In the genomic region with DNA sequence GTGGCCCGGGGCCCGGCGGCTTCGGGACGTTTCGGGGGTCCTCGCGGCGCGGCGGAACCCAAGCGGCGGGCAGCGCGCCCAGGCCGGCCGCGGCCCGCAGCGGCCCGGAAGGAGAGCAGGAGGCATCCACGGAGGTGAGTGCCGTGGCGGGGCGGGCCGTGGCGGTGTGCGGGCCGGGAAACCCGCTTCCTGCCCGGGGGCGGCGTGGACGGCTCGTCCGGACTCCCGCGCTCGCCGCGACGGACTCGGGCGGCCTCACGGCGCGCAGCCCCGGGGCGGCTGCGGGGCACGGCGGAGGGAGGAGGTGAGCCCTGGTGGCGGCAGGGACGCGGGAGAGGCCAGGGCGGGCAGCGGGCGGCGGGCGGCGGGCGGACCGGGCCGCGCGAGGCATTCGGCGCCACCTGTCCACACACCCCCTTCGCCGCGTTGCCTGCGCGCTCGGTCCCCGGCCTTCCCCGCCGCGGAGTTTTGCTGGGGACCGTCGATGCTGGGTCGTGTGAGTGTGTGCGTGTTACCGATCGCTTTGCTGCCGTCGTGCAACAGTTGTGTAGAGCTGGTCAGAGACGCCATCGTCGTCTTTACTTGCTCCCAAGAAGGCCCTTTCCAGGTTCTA, we compare ENCODE assay signal across 8 mouse cellular contexts. TPM values are rescaled to one million over a fixed set of nuclear protein-coding genes. Genes with fewer than 3 reads are reported as not detected.
DNase-seq lines count a peak whose midpoint lies in the region; ATAC-seq lines count a peak whose summit lies in the region.

No protein-coding gene starts in this region.

- peak; percentile 64; the same call in 1 of the 2 replicates for ATAC-seq in lung, embryonic 15.5 days (ENCODE audit: borderline replicate concordance, extremely low read depth, low FRiP score, low TSS enrichment)
- peak; percentile 63 for ATAC-seq in intestine, embryonic 14.5 days (replicated peaks; ENCODE audit: low FRiP score, low TSS enrichment, low read depth)
- peak; percentile 42 for ATAC-seq in neural tube, embryonic 15.5 days (ENCODE audit: low FRiP score)
- no peak for ATAC-seq in activated CD4-positive, CD25-positive, alpha-beta regulatory T cell, adult 4 months

- DNase-seq in adrenal gland, postnatal 14 days = peak; percentile 34
- DNase-seq in adrenal gland, postnatal 4 days (ENCODE audit: low spot score in 2 of 2) = no peak
- DNase-seq in lung, postnatal 25 days (ENCODE audit: low spot score) = no peak
- DNase-seq in intestine, embryonic 14.5 days (ENCODE audit: low spot score) = no peak
- DNase-seq in spleen, postnatal 4 days (ENCODE audit: low spot score in 2 of 2) = no peak

- H3K36me3 ChIP-seq in lung, embryonic 15.5 days = no peaks in the 10 kb centered on the region
- no peaks in the 10 kb centered on the region for H3K36me3 ChIP-seq in intestine, embryonic 14.5 days (ENCODE audit: control insufficient read depth, insufficient read depth, low read length)
- no peaks in the 10 kb centered on the region for H3K36me3 ChIP-seq in neural tube, embryonic 15.5 days

- peaks cover 12% of the 10 kb centered on the region for H3K4me1 ChIP-seq in lung, embryonic 15.5 days
- H3K4me1 ChIP-seq in intestine, embryonic 14.5 days (replicated peaks; ENCODE audit: control insufficient read depth, insufficient read depth, low read length) = 0 out of 2 replicates have a peak, but pooled peaks cover 3% of the 10 kb centered on the region
- H3K4me1 ChIP-seq in neural tube, embryonic 15.5 days = 0 out of 2 replicates have a peak, but pooled peaks cover 3% of the 10 kb centered on the region

- peaks cover 82% of the 10 kb centered on the region for H3K27me3 ChIP-seq in lung, embryonic 15.5 days
- H3K27me3 ChIP-seq in intestine, embryonic 14.5 days (replicated peaks; ENCODE audit: control insufficient read depth, insufficient read depth, low read length) = peaks cover 89% of the 10 kb centered on the region
- H3K27me3 ChIP-seq in neural tube, embryonic 15.5 days (replicated peaks) = peaks cover 52% of the 10 kb centered on the region

- peak overlapping the region; percentile 86 for H3K4me2 ChIP-seq in lung, embryonic 15.5 days
- H3K4me2 ChIP-seq in intestine, embryonic 14.5 days (ENCODE audit: low read length) = peak overlapping the region; percentile 50
- peak overlapping the region; percentile 63 for H3K4me2 ChIP-seq in neural tube, embryonic 15.5 days

- H3K4me3 ChIP-seq in lung, embryonic 15.5 days = peak overlapping the region; percentile 56
- peak overlapping the region; percentile 50 for H3K4me3 ChIP-seq in intestine, embryonic 14.5 days (ENCODE audit: low read depth, low read length)
- peak overlapping the region; percentile 58 for H3K4me3 ChIP-seq in neural tube, embryonic 15.5 days (replicated peaks)

- H3K27ac ChIP-seq in lung, embryonic 15.5 days = no peak overlapping the region; the same call in 1 of the 2 replicates
- H3K27ac ChIP-seq in intestine, embryonic 14.5 days (ENCODE audit: low read depth) = peak overlapping the region; percentile 76
- H3K27ac ChIP-seq in neural tube, embryonic 15.5 days (replicated peaks) = peak overlapping the region; percentile 77

- no peaks in the 10 kb centered on the region for H3K9me3 ChIP-seq in lung, embryonic 15.5 days
- H3K9me3 ChIP-seq in intestine, embryonic 14.5 days (ENCODE audit: control insufficient read depth, low read length) = no peaks in the 10 kb centered on the region
- no peaks in the 10 kb centered on the region for H3K9me3 ChIP-seq in neural tube, embryonic 15.5 days (replicated peaks)

- H3K9ac ChIP-seq in lung, embryonic 15.5 days = peak overlapping the region; percentile 48
- H3K9ac ChIP-seq in intestine, embryonic 14.5 days (ENCODE audit: low read length) = peak overlapping the region; percentile 66
- H3K9ac ChIP-seq in neural tube, embryonic 15.5 days (replicated peaks) = peak overlapping the region; percentile 68

- under 1% methylated on average over 77 of the region's 89 CpGs for WGBS in lung, embryonic 15.5 days
- under 1% methylated on average over 49 of the region's 89 CpGs for WGBS in intestine, embryonic 14.5 days
- WGBS in neural tube, embryonic 15.5 days = under 1% methylated on average over 70 of the region's 89 CpGs

RNA-seq across cellular contexts. Expression of gene Zdbf2, which starts 0.4 kb away (rescaled TPM):
- 13.4 and 21.1 TPM in 2 replicates for total RNA-seq in adrenal gland, postnatal 14 days (2021)
- 10 to 100 TPM; 17.7 to 21.8 TPM for total RNA-seq in adrenal gland, postnatal 4 days (2021)
- polyA plus RNA-seq in lung, embryonic 15.5 days (2015; fragmentation: Nextera tagmentation; extraction: Ambion mirVana) = 5.0 and 7.9 TPM in 2 replicates
- 7.5 and 9.6 TPM in 2 replicates for polyA plus RNA-seq in intestine, embryonic 14.5 days (2014; fragmentation: Nextera tagmentation; extraction: Ambion mirVana)
- polyA plus RNA-seq in neural tube, embryonic 15.5 days (2015; fragmentation: Nextera tagmentation; extraction: Ambion mirVana) = 24.8 and 31.3 TPM in 2 replicates
- polyA plus RNA-seq in activated CD4-positive, CD25-positive, alpha-beta regulatory T cell, adult 4 months (2017; shearing (Covaris generic)) = not detected

RNA-seq across cellular contexts. Expression of gene Gpr1, which starts 59.1 kb away (rescaled TPM):
- total RNA-seq in adrenal gland, postnatal 14 days (2021) = 0.22 and 0.56 TPM in 2 replicates
- total RNA-seq in adrenal gland, postnatal 4 days (2021) = under 1 TPM; 0.20 to 0.53 TPM
- not detected in 2 replicates for polyA plus RNA-seq in lung, embryonic 15.5 days (2015; fragmentation: Nextera tagmentation; extraction: Ambion mirVana)
- 0.09 TPM in 1 of 2 replicates, not detected in the other for polyA plus RNA-seq in intestine, embryonic 14.5 days (2014; fragmentation: Nextera tagmentation; extraction: Ambion mirVana)
- polyA plus RNA-seq in neural tube, embryonic 15.5 days (2015; fragmentation: Nextera tagmentation; extraction: Ambion mirVana) = 0.54 and 0.78 TPM in 2 replicates
- under 1 TPM in 1 of 2 experiments, not detected in 1; 0.46 TPM for polyA plus RNA-seq in activated CD4-positive, CD25-positive, alpha-beta regulatory T cell, adult 4 months (2017; shearing (Covaris generic))
